Mouse (Mus musculus) kidney, adult 18-20 months (tissue): ENCODE data around the gene Tmem38b.

Experiments
- DNase-seq: peaks from one replicate; pipeline ENCODE4 v3.0.0; 2021

The Tmem38b gene

DNA sequence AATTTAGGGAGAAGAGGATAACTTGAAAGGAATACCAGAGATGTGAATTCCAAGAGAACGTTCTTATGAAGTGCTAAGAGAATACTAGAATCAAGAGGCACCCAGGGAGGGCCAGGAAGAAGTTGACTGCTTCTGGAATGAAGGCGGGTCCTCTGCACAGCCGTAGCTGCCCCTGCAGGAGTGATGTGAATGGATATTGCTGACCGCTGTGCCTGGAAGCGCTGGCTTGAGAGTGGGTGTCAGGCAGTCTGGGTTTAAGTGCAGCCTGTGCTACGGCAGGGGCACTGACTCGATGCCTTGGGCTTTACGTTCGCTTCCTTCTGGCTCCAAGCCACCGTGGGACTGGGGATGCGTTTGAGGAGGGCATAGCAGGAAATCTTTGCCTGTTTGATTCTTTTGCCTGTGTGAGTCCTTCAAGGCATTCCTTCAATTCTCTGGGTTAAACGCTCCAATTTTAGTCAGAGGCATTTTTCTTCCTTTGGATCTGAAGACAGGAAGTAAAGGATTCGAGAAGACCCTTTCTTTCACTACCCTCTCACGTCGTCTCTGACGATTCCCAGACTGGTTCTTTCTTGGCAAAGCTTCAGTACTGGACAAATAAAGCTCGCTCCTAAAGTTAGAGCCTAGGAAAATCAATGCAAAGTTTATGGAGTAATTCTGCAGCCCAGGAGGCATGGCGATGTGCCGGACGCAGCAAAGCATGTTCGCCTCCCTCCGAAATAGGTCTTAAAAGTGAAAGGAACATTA is 60.7 kb downstream of the Tmem38b start:
- DNase-seq = no peak

- DNase-seq = no peak
Observed at GRCm38 (mm10) chr4:53895335-53895734, 69.5 kb downstream of the Tmem38b start.

DNA sequence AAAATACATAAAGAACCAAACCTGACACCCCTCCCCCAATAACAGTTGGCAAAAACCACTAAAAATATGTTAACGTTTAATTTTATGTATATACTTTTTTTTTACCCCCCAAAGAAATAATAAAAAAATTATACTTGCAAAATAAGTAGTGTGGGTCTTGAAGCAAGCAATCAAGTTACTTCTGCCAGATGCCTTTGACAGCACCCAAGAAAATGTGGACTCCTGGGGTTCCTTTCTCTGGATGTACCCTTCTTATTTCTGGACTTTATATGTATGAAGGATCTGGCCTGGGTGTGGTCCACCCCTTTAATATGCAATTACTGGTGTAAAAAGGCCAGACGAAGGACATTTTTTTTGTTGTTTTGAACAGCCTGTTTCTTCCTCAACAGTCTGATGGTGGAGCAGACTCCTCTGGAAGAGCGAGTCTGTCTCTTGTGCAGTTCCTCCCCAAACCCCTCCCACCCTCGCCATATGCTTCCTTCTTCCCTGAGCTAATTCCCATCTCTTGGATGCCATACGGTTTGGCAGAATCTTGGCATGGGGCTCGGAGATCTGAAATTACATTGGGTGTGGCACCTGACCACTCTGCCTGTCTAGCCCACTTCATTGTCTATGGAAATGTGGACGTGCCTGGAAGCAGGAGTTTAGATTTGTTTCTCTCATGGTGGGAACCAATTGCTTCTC is 70.4 kb downstream of the Tmem38b start:
- no peak for DNase-seq

DNA sequence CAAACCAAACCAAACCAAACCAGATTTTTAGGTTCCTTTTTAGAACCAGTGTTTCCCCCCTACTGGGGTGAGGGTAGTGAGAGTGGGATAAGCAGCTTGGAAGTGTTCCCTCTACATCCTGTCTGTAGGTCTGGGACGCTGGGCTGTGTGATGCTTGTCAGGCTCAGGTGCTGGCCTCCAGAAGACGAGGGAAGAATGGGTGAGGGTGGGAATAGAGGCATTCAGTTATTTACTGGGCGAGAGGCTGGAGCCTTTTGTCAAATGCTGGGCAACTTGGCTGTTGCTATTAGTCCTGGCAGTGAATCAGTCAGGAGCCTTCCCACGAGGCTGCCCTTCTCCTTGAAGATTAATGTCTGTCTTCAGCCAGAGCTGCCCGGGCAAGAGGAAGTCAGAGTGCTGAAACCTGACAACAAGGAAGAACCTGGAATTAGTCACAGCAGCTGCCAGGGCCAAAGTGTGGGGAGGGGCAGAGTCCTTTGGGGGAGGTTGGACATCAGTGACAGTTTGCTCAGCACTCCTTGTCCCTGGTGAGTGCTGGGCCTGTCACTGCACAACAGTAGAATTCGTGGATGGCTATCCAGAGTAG is 74.6 kb downstream of the Tmem38b start:
- DNase-seq = peak; percentile 29

- no peak for DNase-seq
Observed at GRCm38 (mm10) chr4:53904335-53904734, 78.5 kb downstream of the Tmem38b start.

GRCm38 (mm10) chr4:53905537-53905936 is 79.7 kb downstream of the Tmem38b start:
- no peak for DNase-seq

- no peak for DNase-seq
Observed at GRCm38 (mm10) chr4:53907071-53907470, 81.2 kb downstream of the Tmem38b start.
